Mouse (Mus musculus) liver, embryonic 11.5 days (tissue): ENCODE measurements around the gene Fam13c. TPM values are rescaled to one million over a fixed set of nuclear protein-coding genes. Genes with fewer than 3 reads are reported as not detected.
A peak's percentile ranks its signal among the peaks of the same experiment; 100 is the strongest.
"Not testable (repeated sequence)": the region's sequence is repeated elsewhere in the genome, so short reads cannot be mapped to it uniquely, and the experiment has no call there.

Source experiments
- ATAC-seq: fragments of 200-750 bp; cut with Nextera tagmentation; replicated peaks from 2 replicates; pipeline ENCODE4 v1.8.0; 2017; ENCODE audit warnings: moderate number of reproducible peaks, mild to moderate bottlenecking, moderate TSS enrichment, moderate library complexity; ENCODE audit not compliant: low FRiP score
- DNase-seq: peaks from one replicate; pipeline ENCODE4 v3.0.0-alpha.2; 2017; ENCODE audit warnings: low spot score
- H3K27ac ChIP-seq: fragments of 300-500 bp; sonication (generic); 2 replicates; pipeline ENCODE4 v1.5.1; 2014; ENCODE audit warnings: mild to moderate bottlenecking, low read depth, low read length, control low read depth
- H3K27me3 ChIP-seq: fragments of 300-500 bp; sonication (generic); replicated peaks from 2 replicates; pipeline ENCODE4 v1.6.1; 2014; ENCODE audit warnings: low read length, mixed read lengths; ENCODE audit not compliant: control insufficient read depth, insufficient read depth
- H3K36me3 ChIP-seq: fragments of 300-500 bp; sonication (generic); 2 replicates; pipeline ENCODE4 v1.6.1; 2014; ENCODE audit warnings: mild to moderate bottlenecking, low read length, moderate library complexity, mixed read lengths; ENCODE audit not compliant: control insufficient read depth, insufficient read depth
- H3K4me1 ChIP-seq: fragments of 300-500 bp; sonication (generic); replicated peaks from 2 replicates; pipeline ENCODE4 v1.6.1; 2014; ENCODE audit warnings: low read length, mixed read lengths; ENCODE audit not compliant: control insufficient read depth, insufficient read depth
- H3K4me2 ChIP-seq: fragments of 300-500 bp; sonication (generic); 2 replicates; pipeline ENCODE4 v1.6.1; 2014; ENCODE audit warnings: mild to moderate bottlenecking, control low read depth, moderate library complexity
- H3K4me3 ChIP-seq: fragments of 300-500 bp; sonication (generic); 2 replicates; pipeline ENCODE4 v1.5.1; 2014; ENCODE audit warnings: low read depth, low read length, control low read depth
- H3K9ac ChIP-seq: fragments of 300-500 bp; sonication (generic); 2 replicates; pipeline ENCODE4 v1.6.1; 2014; ENCODE audit warnings: low read depth, low read length, control low read depth
- H3K9me3 ChIP-seq: fragments of 300-500 bp; sonication (generic); 2 replicates; pipeline ENCODE4 v1.6.1; 2016; ENCODE audit warnings: low read length, inconsistent platforms, mixed read lengths; ENCODE audit not compliant: control insufficient read depth
- WGBS: fragments of 180-500 bp; shearing (Covaris S2); extraction: QIAGEN DNeasy Blood & Tissue Kit; methylation state at CpG from one replicate; pipeline ENCODE4 v1.1.7; 2014; 5-methylcytosine and 5-hydroxymethylcytosine counted together
- polyA plus RNA-seq: library from polyadenylated mRNA; unstranded; fragments of >200 nt; fragmentation: Nextera tagmentation; extraction: Ambion mirVana; gene quantifications from 2 replicates; pipeline ENCODE4 v1.2.1, GENCODE M21; 2014

The Fam13c gene
- polyA plus RNA-seq, 1 experiment from 2014 or later, result 1.8 TPM

- Histone ChIP-seq H3K27ac (no peak overlapping the region), H3K27me3 (no peaks in the 10 kb centered on the region)
- no peak for DNase-seq
Measured at GRCm38 (mm10) chr10:70428121-70428662, 12.1 kb upstream of the Fam13c start.

GRCm38 (mm10) chr10:70429341-70429740 is 10.9 kb upstream of the Fam13c start:
- ATAC-seq, result no peak
- no peak for DNase-seq
- no peak overlapping the region for H3K27ac ChIP-seq
- no peaks in the 10 kb centered on the region for H3K36me3 ChIP-seq
- no peaks in the 10 kb centered on the region for H3K27me3 ChIP-seq
- H3K4me2 ChIP-seq, result no peak overlapping the region
- no peaks in the 10 kb centered on the region for H3K9me3 ChIP-seq
- H3K4me3 ChIP-seq, result no peak overlapping the region
- no peak overlapping the region for H3K9ac ChIP-seq
- WGBS, result 92% methylated on average over 9 of the region's 9 CpGs
- no peaks in the 10 kb centered on the region for H3K4me1 ChIP-seq

More at GRCm38 (mm10) chr10:70428121-70428662, 12.1 kb upstream of the Fam13c start:
- H3K4me1 ChIP-seq, result no peaks in the 10 kb centered on the region
- WGBS, result 79% methylated on average over 5 of the region's 5 CpGs
- no peaks in the 10 kb centered on the region for H3K9me3 ChIP-seq
- no peak overlapping the region for H3K4me2 ChIP-seq
- no peak overlapping the region for H3K4me3 ChIP-seq
- no peaks in the 10 kb centered on the region for H3K36me3 ChIP-seq
- ATAC-seq, result no peak
- H3K9ac ChIP-seq, result no peak overlapping the region

- 72% methylated on average over 3 of the region's 3 CpGs for WGBS
- no peak for DNase-seq
- H3K9me3 ChIP-seq, result no peaks in the 10 kb centered on the region
- H3K4me3 ChIP-seq, result no peak overlapping the region
- no peak for ATAC-seq
- H3K4me2 ChIP-seq, result no peak overlapping the region
- H3K27me3 ChIP-seq, result no peaks in the 10 kb centered on the region
- no peak overlapping the region for H3K27ac ChIP-seq
- no peaks in the 10 kb centered on the region for H3K36me3 ChIP-seq
- no peak overlapping the region for H3K9ac ChIP-seq
- H3K4me1 ChIP-seq, result no peaks in the 10 kb centered on the region
Measured at GRCm38 (mm10) chr10:70433334-70433733, 6.9 kb upstream of the Fam13c start.

- not testable (repeated sequence) for H3K36me3 ChIP-seq, H3K27ac ChIP-seq, H3K4me1 ChIP-seq, H3K4me3 ChIP-seq, H3K27me3 ChIP-seq, H3K4me2 ChIP-seq, H3K9ac ChIP-seq, DNase-seq, H3K9me3 ChIP-seq, ATAC-seq
- WGBS, result 76% methylated on average over 5 of the region's 5 CpGs
Measured at GRCm38 (mm10) chr10:70433736-70434135, 6.5 kb upstream of the Fam13c start.

- WGBS, result 84% methylated on average over 4 of the region's 4 CpGs
- Histone ChIP-seq H3K36me3 (no peaks in the 10 kb centered on the region), H3K4me3 (no peak overlapping the region), H3K9ac (no peak overlapping the region), H3K9me3 (no peaks in the 10 kb centered on the region), H3K27ac (no peak overlapping the region), H3K4me1 (no peaks in the 10 kb centered on the region), H3K27me3 (peaks cover 13% of the 10 kb centered on the region), H3K4me2 (no peak overlapping the region)
- DNase-seq (no peak), ATAC-seq (no peak)
Measured at GRCm38 (mm10) chr10:70436656-70437055, 3.6 kb upstream of the Fam13c start.

GRCm38 (mm10) chr10:70437289-70437688 is 3.0 kb upstream of the Fam13c start:
- Histone ChIP-seq H3K36me3 (no peaks in the 10 kb centered on the region), H3K9me3 (no peaks in the 10 kb centered on the region), H3K4me2 (no peak overlapping the region), H3K9ac (no peak overlapping the region), H3K27me3 (peaks cover 13% of the 10 kb centered on the region), H3K4me3 (no peak overlapping the region), H3K4me1 (no peaks in the 10 kb centered on the region), H3K27ac (no peak overlapping the region)
- DNase-seq (no peak), ATAC-seq (no peak)
- WGBS, result 69% methylated on average over 5 of the region's 5 CpGs

GRCm38 (mm10) chr10:70440639-70441461 is 569 bp downstream of the Fam13c start:
- Histone ChIP-seq H3K27me3 (peaks cover 13% of the 10 kb centered on the region), H3K27ac (no peak overlapping the region), H3K4me2 (peak overlapping the region; percentile 74), H3K4me3 (peak overlapping the region; percentile 58), H3K4me1 (no peaks in the 10 kb centered on the region), H3K36me3 (no peaks in the 10 kb centered on the region), H3K9me3 (no peaks in the 10 kb centered on the region), H3K9ac (peak overlapping the region; percentile 31; the same call in 1 of the 2 replicates)
- peak; percentile 45 for DNase-seq
- WGBS, result 1% methylated on average over 44 of the region's 44 CpGs
- 0 out of 2 replicates have a peak, but pooled peaks have one; percentile 34 for ATAC-seq

GRCm38 (mm10) chr10:70442156-70442555 is 1.9 kb downstream of the Fam13c start:
- H3K27ac ChIP-seq, result no peak overlapping the region
- H3K4me1 ChIP-seq, result no peaks in the 10 kb centered on the region
- H3K4me3 ChIP-seq, result no peak overlapping the region
- no peaks in the 10 kb centered on the region for H3K9me3 ChIP-seq
- H3K4me2 ChIP-seq, result no peak overlapping the region
- H3K36me3 ChIP-seq, result no peaks in the 10 kb centered on the region
- WGBS, result 77% methylated on average over 2 of the region's 2 CpGs
- DNase-seq, result no peak
- peaks cover 13% of the 10 kb centered on the region for H3K27me3 ChIP-seq
- H3K9ac ChIP-seq, result no peak overlapping the region
- no peak for ATAC-seq

GRCm38 (mm10) chr10:70442623-70443022 is 2.3 kb downstream of the Fam13c start:
- Histone ChIP-seq H3K9me3 (no peaks in the 10 kb centered on the region), H3K4me1 (no peaks in the 10 kb centered on the region), H3K27me3 (peaks cover 13% of the 10 kb centered on the region), H3K9ac (no peak overlapping the region), H3K4me2 (no peak overlapping the region), H3K4me3 (no peak overlapping the region), H3K36me3 (no peaks in the 10 kb centered on the region), H3K27ac (no peak overlapping the region)
- no peak for ATAC-seq
- DNase-seq, result no peak
- WGBS, result 80% methylated on average over 5 of the region's 5 CpGs
